Mouse (Mus musculus) neural tube, embryonic 15.5 days (tissue): ENCODE data around the gene Spag5. TPM values are rescaled to one million over a fixed set of nuclear protein-coding genes. Genes with fewer than 3 reads are reported as not detected.

Experiments
- ATAC-seq: fragments of 200-750 bp; cut with Nextera tagmentation; 2 replicates; pipeline ENCODE4 v1.8.0; 2017; ENCODE audit warnings: mild to moderate bottlenecking, moderate TSS enrichment, moderate library complexity; ENCODE audit not compliant: low FRiP score
- H3K27ac ChIP-seq: fragments of 300-500 bp; sonication (generic); replicated peaks from 2 replicates; pipeline ENCODE4 v1.5.1; 2015; ENCODE audit warnings: mild to moderate bottlenecking, inconsistent platforms
- H3K27me3 ChIP-seq: fragments of 300-500 bp; sonication (generic); replicated peaks from 2 replicates; pipeline ENCODE4 v1.6.1; 2015; ENCODE audit warnings: inconsistent platforms
- H3K36me3 ChIP-seq: fragments of 300-500 bp; sonication (generic); 2 replicates; pipeline ENCODE4 v1.6.1; 2015; ENCODE audit warnings: inconsistent platforms
- H3K4me1 ChIP-seq: fragments of 300-500 bp; sonication (generic); 2 replicates; pipeline ENCODE4 v1.6.1; 2015; ENCODE audit warnings: inconsistent platforms
- H3K4me2 ChIP-seq: fragments of 300-500 bp; sonication (generic); 2 replicates; pipeline ENCODE4 v1.6.1; 2015; ENCODE audit warnings: inconsistent platforms, mild to moderate bottlenecking, moderate library complexity
- H3K4me3 ChIP-seq: fragments of 300-500 bp; sonication (generic); replicated peaks from 2 replicates; pipeline ENCODE4 v1.5.1; 2015; ENCODE audit warnings: mild to moderate bottlenecking, inconsistent platforms
- H3K9ac ChIP-seq: fragments of 300-500 bp; sonication (generic); replicated peaks from 2 replicates; pipeline ENCODE4 v1.6.1; 2015; ENCODE audit warnings: mild to moderate bottlenecking, inconsistent platforms
- H3K9me3 ChIP-seq: fragments of 300-500 bp; sonication (generic); replicated peaks from 2 replicates; pipeline ENCODE4 v1.6.1; 2016; ENCODE audit warnings: inconsistent platforms
- WGBS: fragments of 180-500 bp; shearing (Covaris S2); methylation state at CpG from one replicate; pipeline ENCODE4 v1.1.7; 2015; ENCODE audit warnings: mixed read lengths; 5-methylcytosine and 5-hydroxymethylcytosine counted together
- polyA plus RNA-seq: library from polyadenylated mRNA; unstranded; fragments of >200 nt; fragmentation: Nextera tagmentation; extraction: Ambion mirVana; gene quantifications from 2 replicates; pipeline ENCODE4 v1.2.1, GENCODE M21; 2015

The Spag5 gene
- polyA plus RNA-seq, 1 experiment from 2014 or later, result 6.5 TPM

DNA sequence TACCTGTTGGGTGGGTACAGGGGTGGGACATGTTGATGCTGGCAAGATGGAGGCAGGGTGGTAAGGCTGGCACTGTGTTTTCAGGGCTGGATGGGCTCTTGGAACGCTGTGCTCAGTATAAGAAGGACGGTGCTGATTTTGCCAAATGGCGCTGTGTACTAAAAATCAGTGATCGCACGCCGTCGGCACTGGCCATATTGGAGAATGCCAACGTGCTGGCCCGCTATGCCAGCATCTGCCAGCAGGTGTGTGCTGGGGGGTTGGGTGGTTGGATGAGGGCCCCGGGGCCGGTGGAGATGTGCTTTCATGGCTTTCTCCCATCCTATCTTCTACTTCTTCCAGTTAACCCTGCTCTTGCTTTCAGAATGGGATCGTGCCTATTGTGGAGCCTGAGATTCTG is 23.6 kb downstream of the Spag5 start:
- no peaks in the 10 kb centered on the region for H3K36me3 ChIP-seq
- no peak for ATAC-seq
- H3K27me3 ChIP-seq, result no peaks in the 10 kb centered on the region
- peaks cover 34% of the 10 kb centered on the region for H3K4me1 ChIP-seq
- no peaks in the 10 kb centered on the region for H3K9me3 ChIP-seq
- peak overlapping the region; percentile 52 for H3K4me2 ChIP-seq
- peak overlapping the region; percentile 32 for H3K4me3 ChIP-seq
- WGBS, result 84% methylated on average over 12 of the region's 12 CpGs
- H3K9ac ChIP-seq, result no peak overlapping the region
- peak overlapping the region; percentile 82 for H3K27ac ChIP-seq

DNA sequence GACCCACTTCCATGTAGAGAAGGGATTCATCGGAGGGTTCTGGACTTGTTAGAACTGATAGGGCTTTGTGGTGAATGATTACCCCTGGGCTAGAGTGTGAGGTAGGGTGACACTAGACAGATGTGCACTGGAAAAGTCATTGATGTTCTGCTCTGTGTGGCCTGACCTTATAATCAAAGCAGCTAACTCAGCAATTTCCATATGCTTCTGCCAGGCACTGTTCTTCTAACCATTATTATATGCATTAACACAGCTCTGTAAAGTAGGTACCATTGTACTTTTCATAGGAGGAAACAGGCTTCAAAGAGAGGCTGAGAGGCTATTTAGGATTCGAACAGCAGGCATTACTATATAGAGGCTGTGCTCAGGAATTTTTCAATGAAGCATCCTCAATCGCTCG is 25.9 kb downstream of the Spag5 start:
- Histone ChIP-seq H3K27ac (no peak overlapping the region), H3K4me3 (no peak overlapping the region), H3K4me2 (no peak overlapping the region), H3K9me3 (no peaks in the 10 kb centered on the region), H3K36me3 (no peaks in the 10 kb centered on the region), H3K9ac (no peak overlapping the region), H3K27me3 (no peaks in the 10 kb centered on the region), H3K4me1 (peaks cover 32% of the 10 kb centered on the region)
- WGBS, result 91% methylated on average over 4 of the region's 4 CpGs
- no peak for ATAC-seq

DNA sequence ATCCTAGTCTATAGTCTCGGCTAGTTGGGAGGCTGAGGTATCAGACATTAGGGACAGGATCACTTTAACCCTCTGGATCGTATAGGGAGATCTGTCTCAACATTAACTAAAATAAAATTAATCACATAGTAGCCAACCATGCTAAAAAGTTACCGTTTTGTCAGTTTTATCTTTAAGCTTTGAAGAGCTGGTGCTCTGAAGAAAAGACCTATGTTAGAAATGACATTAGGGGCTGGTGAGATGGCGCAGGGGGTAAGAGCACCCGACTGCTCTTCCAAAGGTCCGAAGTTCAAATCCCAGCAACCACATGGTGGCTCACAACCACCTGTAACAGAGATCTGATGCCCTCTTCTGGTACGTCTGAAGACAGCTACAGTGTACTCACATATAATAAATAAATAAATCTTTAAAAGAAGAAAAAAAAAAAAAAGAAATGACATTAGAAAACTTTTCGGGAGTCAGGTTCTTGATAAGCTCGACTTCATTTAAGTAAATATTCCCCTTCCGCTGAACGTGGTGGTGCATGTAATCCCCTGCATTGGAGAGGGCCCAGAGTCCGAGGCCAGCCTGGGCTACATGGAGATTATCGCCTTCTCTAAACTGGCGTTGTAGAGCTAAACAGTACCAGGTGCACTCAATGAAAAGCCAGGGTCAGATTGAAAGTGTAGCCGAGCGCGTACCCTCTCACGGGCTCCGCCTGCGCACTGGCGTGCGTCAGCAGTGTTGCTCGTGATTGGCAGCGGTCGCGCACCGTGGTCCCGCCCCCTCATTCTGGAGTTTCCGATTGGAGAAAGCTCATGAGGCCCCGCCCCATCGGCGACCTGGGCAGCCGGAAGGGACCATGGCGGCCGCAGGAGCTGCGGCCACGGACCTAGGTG is 26.5 kb downstream of the Spag5 start, which contains the start of gene Pigs:
Gene Pigs (plus strand): TSS at position 782 of the 878 bp plus-strand sequence.
- H3K4me2 ChIP-seq, result peak within 1 kb of the TSS; percentile 81
- peak within 1 kb of the TSS; percentile 78 for H3K9ac ChIP-seq
- 13% methylated on average over 37 of the region's 37 CpGs for WGBS
- peak within 1 kb of the TSS; percentile 73 for H3K27ac ChIP-seq
- H3K4me1 ChIP-seq, result peaks cover 26% of the 10 kb centered on the region
- H3K9me3 ChIP-seq, result no peaks in the 10 kb centered on the region
- peak within 1 kb of the TSS; percentile 68 for H3K4me3 ChIP-seq
- H3K27me3 ChIP-seq, result no peaks in the 10 kb centered on the region
- peaks cover 5% of the 10 kb centered on the region for H3K36me3 ChIP-seq
- ATAC-seq, result peak; percentile 95

DNA sequence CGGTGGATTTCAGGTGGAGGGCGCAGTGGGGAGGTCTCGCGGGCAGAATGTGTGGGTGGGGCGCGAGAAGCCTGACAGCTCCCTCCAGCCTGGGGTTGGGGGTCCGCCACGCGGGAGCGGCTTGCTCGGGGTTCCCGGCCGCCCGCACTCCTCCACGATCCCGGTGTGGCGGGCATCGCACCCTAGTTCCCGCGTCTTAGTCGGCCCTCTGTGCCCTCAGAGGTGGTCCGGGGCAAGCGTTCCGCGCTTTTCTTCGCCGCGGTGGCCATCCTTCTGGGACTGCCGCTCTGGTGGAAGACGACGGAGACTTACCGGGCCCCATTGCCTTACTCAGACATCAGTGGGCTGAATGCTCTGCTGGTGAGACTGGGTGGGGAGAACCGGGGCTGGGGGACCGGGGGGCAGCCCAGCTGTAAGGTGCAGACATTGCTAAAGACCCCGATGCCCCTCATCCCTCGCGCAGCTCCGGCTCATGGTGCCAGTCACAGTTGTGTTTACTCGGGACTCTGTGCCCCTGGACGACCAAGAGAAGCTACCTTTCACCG is 27.3 kb downstream of the Spag5 start:
- WGBS, result under 1% methylated on average over 40 of the region's 41 CpGs
- H3K27ac ChIP-seq, result peak overlapping the region; percentile 42; the same call in 1 of the 2 replicates

DNA sequence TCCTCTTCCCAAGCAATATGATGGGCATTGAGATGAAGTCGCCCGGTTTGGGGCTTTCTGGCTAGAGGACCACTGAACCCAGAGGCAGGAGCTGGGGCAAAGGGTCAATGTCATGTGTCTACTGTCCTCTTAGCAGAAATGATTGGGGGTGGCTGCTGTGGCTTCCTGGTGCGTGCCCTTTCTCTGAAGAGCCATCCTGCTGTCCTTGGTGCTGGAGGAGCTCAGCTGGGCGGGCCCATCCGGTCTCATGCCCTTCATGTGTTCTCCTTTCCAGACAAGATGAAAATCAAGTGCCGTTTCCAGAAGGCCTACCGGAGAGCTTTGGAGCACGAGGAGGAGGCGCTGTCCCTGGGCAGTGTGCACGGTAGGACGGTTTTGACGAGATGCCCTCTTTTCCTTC is 31.3 kb downstream of the Spag5 start:
- 95% methylated on average over 12 of the region's 12 CpGs for WGBS
- Histone ChIP-seq H3K27me3 (no peaks in the 10 kb centered on the region), H3K27ac (no peak overlapping the region), H3K4me3 (no peak overlapping the region), H3K4me1 (peaks cover 12% of the 10 kb centered on the region), H3K36me3 (peaks cover 42% of the 10 kb centered on the region), H3K9me3 (no peaks in the 10 kb centered on the region), H3K9ac (no peak overlapping the region), H3K4me2 (no peak overlapping the region)
- no peak for ATAC-seq

More for the DNA sequence above, 27.3 kb downstream of the Spag5 start:
- H3K36me3 ChIP-seq, result peaks cover 12% of the 10 kb centered on the region
- peak overlapping the region; percentile 78 for H3K9ac ChIP-seq
- H3K4me2 ChIP-seq, result peak overlapping the region; percentile 81
- H3K27me3 ChIP-seq, result no peaks in the 10 kb centered on the region
- peak overlapping the region; percentile 68 for H3K4me3 ChIP-seq
- peaks cover 20% of the 10 kb centered on the region for H3K4me1 ChIP-seq
- H3K9me3 ChIP-seq, result no peaks in the 10 kb centered on the region
- peak; percentile 71 for ATAC-seq

DNA sequence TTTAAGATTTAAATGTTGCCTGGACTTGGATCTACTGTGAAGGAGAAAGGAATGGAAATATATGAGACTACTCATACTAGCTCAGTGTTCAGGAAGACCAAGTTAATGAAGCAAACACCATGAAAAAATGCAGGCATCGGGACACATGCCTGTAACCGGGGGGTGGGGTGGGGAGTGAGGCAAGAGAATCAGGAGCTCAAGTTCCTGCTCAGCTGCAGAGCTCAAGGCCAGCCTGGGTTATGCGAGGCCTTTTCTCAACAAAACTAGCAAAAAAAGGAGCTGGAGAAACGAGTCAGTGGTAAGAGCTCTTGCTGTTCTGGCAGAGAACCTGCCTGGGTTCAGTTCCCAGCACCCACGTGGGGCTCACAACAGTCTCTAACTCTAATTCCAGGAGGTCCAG is 32.7 kb downstream of the Spag5 start:
- no peak for ATAC-seq
- 92% methylated on average over 5 of the region's 5 CpGs for WGBS
- no peak overlapping the region for H3K4me3 ChIP-seq
- peaks cover 51% of the 10 kb centered on the region for H3K36me3 ChIP-seq
- no peaks in the 10 kb centered on the region for H3K9me3 ChIP-seq
- H3K4me1 ChIP-seq, result peaks cover 8% of the 10 kb centered on the region
- no peak overlapping the region for H3K4me2 ChIP-seq
- H3K9ac ChIP-seq, result no peak overlapping the region
- no peak overlapping the region for H3K27ac ChIP-seq
- H3K27me3 ChIP-seq, result no peaks in the 10 kb centered on the region

DNA sequence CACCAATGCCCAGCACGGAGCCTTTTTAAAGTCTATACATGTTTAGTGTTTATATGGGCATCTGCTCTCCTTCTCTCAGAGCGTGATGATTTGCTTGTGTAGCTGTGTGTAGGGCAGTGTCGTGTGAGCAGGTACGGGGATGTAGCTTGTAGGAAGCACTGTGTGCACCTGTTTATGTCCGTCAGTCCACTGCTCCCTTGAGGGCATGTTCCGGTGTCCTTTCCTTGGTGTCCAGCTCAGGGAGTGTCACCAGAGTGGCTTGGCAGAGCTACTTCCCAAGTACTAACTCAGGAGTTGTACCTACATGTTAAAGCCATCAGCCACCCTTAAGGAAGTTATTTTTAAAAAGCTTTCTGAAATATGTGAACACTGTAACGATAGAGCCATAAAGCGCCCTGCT is 35.7 kb downstream of the Spag5 start:
- Histone ChIP-seq H3K36me3 (peaks cover 76% of the 10 kb centered on the region), H3K27ac (no peak overlapping the region)
- no peak for ATAC-seq

DNA sequence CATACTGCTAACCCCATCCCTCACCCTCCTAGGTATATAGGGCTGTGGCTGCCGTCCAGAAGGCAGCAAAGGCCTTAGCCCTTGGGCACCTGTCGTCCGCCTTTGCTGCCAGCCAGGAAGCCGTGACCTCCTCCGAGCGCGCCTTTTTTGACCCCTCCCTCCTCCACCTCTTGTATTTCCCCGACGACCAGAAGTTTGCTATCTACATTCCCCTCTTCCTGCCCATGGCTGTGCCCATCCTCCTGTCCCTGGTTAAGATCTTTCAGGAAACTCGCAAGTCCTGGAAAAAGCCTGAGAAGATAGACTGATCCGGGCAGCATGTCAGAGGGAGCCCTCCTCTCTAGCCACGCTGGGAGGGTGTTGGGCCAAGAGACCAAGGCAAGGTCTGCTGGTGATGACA is 40.4 kb downstream of the Spag5 start:
- no peak overlapping the region for H3K9ac ChIP-seq

More for the DNA sequence above, 35.7 kb downstream of the Spag5 start:
- Histone ChIP-seq H3K4me3 (no peak overlapping the region), H3K9ac (no peak overlapping the region), H3K4me2 (no peak overlapping the region), H3K9me3 (no peaks in the 10 kb centered on the region), H3K4me1 (no peaks in the 10 kb centered on the region), H3K27me3 (no peaks in the 10 kb centered on the region)
- 97% methylated on average over 8 of the region's 8 CpGs for WGBS

DNA sequence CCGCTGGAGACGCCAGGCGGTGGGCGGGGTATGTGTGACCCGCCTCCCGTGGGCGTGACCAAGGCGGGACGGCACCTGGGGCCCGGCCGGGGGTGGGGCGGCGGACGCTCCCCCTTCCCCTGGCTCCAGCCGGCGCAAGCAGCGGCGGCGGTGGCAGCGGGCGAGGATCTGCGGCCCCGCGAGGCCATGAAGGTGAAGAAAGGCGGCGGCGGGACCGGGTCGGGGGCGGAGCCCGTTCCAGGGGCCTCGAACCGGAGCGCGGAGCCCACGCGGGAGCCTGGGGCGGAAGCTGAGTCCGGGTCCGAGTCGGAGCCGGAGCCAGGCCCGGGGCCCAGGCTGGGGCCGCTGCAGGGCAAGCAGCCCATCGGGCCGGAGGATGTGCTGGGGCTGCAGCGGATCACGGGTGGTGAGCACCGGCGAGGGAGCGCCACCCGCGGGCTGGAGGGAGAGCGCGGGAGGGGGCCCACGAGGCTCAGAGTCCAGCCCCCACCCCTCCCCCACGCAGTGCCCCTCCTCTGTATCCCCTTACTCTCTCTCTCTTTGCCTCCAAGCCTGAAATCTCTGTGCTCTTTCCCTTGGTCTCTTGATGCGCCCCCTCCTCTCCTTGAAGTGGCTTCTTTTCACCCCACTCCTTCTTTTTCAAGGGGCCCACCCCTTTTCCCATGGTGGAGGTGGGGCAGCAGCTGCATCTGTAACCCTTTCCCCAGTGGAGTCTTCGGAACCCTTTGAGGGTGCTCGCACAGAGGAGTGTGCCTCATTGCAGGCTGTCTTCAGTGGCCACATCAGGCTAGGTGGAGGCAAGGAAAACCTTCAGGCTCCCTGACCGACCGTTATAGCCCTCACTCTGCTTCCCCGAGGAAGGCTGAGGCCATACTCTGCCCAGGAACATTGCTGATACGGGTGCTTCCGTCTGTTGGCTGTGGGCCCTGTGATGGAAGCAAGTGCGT is 42.3 kb downstream of the Spag5 start, which contains the start of gene Unc119:
Gene Unc119 (plus strand): TSS at position 102 of the 947 bp plus-strand sequence.
- H3K4me1 ChIP-seq, result peaks cover 35% of the 10 kb centered on the region
- ATAC-seq, result peak; percentile 88
- H3K27ac ChIP-seq, result peak within 1 kb of the TSS; percentile 92
- peaks cover 35% of the 10 kb centered on the region for H3K36me3 ChIP-seq
- H3K9me3 ChIP-seq, result no peaks in the 10 kb centered on the region
- H3K27me3 ChIP-seq, result no peaks in the 10 kb centered on the region
- H3K4me2 ChIP-seq, result peak within 1 kb of the TSS; percentile 78
- peak within 1 kb of the TSS; percentile 74 for H3K4me3 ChIP-seq
- peak within 1 kb of the TSS; percentile 82 for H3K9ac ChIP-seq
- WGBS, result 1% methylated on average over 63 of the region's 66 CpGs

More for the DNA sequence above, 40.4 kb downstream of the Spag5 start:
- no peak overlapping the region for H3K4me2 ChIP-seq
- no peak overlapping the region for H3K27ac ChIP-seq
- H3K27me3 ChIP-seq, result no peaks in the 10 kb centered on the region
- WGBS, result 92% methylated on average over 12 of the region's 12 CpGs
- H3K4me3 ChIP-seq, result no peak overlapping the region
- no peak for ATAC-seq
- H3K4me1 ChIP-seq, result peaks cover 32% of the 10 kb centered on the region
- H3K36me3 ChIP-seq, result peaks cover 41% of the 10 kb centered on the region
- no peaks in the 10 kb centered on the region for H3K9me3 ChIP-seq

DNA sequence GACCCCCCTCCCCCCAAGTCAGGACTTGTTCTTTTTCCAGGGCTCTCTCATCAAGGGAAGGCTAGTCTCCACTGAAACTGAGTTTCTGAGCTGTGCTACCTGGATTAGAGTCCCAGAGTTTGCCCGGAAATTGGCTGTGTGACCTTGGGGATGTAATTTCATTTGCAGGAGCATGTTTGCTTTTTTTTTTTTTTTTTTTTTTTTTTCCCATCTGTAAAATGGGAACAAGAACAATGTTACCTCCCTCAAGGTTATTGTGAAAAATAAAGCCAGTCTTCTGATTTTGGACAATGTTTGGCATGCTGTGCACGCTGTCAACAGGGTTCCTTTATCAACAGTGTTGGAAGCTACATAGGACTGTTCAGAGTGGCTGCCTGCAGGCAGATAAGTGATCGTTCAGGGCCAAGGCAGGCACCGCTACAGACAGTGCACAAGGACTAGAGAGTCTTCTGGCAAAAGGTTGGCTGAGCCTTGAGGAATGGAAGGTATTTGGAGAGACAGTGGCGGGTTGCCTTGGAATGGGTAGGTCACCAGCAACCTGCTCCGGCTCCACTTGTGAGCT is 43.1 kb downstream of the Spag5 start:
- Histone ChIP-seq H3K4me1 (peaks cover 35% of the 10 kb centered on the region), H3K4me3 (peak overlapping the region; percentile 74)
- WGBS, result 81% methylated on average over 6 of the region's 6 CpGs

More for the DNA sequence above, 43.1 kb downstream of the Spag5 start:
- H3K27ac ChIP-seq, result peak overlapping the region; percentile 92
- H3K4me2 ChIP-seq, result peak overlapping the region; percentile 78
- H3K36me3 ChIP-seq, result peaks cover 35% of the 10 kb centered on the region
- no peaks in the 10 kb centered on the region for H3K27me3 ChIP-seq
- ATAC-seq, result no peak
- no peaks in the 10 kb centered on the region for H3K9me3 ChIP-seq
- H3K9ac ChIP-seq, result peak overlapping the region; percentile 82
